Mouse (Mus musculus): ENCODE measurements at regions not wholly inside any gene's neighbourhood (a gene's known extent, or its start where the extent isn't known, plus 50 kb on each side); places are given as distances from the start of the nearest gene placed in this dataset.

DNA sequence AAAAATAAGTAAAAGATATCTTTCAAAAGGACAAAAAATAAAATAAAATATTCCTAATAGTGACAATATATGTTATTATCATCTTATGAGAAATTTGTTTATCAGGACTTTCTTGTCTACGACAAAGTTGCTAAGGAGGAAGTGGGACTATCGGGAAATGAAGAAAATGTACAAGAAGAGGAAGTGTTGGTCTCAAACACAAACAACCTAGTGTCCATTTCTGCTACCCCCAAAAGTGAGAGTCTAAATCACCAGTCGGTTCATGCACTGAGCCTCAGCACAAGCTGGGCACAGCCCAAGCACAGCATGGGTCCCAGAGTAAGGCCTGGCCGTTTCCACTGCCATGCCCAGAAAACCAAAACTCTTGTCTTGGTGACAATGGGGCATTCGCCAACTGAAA is 51.1 kb upstream of the Car8 start:
- TF ChIP-seq CTCF (conservative IDR thresholded peaks at IDR 0.05; ENCODE audit: low read length) (no peak), POU5F1 (IDR thresholded peaks at IDR 0.05; ENCODE audit: borderline replicate concordance, low read length) (no peak)
